Mouse (Mus musculus): ENCODE measurements around the gene Dapk2. TPM values are rescaled to one million over a fixed set of nuclear protein-coding genes. Genes with fewer than 3 reads are reported as not detected.
A peak's percentile ranks its signal among the peaks of the same experiment; 100 is the strongest.
"Not testable (repeated sequence)": the region's sequence is repeated elsewhere in the genome, so short reads cannot be mapped to it uniquely, and the experiment has no call there.

The Dapk2 gene
- polyA plus RNA-seq, 1 experiment from 2014 or later, result 0.78 TPM

DNA sequence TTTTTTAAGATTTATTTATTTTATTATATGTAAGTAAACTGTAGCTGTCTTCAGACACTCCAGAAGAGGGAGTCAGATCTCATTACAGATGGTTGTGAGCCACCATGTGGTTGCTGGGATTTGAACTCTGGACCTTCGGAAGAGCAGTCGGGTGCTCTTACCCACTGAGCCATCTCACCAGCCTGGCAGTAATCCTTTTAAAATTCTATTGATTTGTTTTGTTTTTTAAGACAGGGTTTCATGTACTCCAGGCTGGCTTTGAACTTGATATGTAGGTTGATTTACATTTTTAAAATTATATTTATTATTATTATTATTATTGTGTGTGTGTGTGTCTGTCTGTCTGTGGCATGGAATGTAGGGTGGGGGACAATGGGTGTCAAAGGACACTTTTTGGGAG, 127.2 kb downstream of the Dapk2 start:
- not testable (repeated sequence) for H3K4me3 ChIP-seq (replicated peaks; ENCODE audit: low read depth, low read length)

DNA sequence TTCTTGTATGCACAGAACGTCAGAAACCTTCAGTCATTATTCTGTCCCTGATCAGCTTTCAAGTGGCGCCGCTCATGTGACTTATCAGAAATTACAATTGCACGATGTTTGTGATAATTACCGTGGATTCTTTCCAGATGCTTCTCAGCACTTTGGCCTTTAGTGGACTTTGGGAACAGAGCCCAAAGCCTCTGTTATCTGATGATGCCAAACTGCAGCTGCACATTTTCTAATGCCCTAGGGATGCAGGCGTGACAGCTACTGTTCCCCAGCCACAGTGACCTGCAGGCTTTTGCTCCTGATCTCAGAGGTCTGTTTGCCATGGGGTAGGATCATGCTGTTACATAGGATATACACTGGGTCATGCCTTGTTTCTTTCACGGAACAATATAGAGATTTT, 127.9 kb downstream of the Dapk2 start:
- Histone ChIP-seq H3K27me3 (ENCODE audit: control insufficient read depth, insufficient read depth, low read length) (no peaks in the 10 kb centered on the region), H3K9me3 (ENCODE audit: control insufficient read depth, low read length) (no peaks in the 10 kb centered on the region), H3K9ac (replicated peaks; ENCODE audit: low read length) (no peak overlapping the region), H3K4me1 (ENCODE audit: control insufficient read depth, insufficient read depth, low read length) (0 out of 2 replicates have a peak, but pooled peaks cover 3% of the 10 kb centered on the region), H3K27ac (replicated peaks; ENCODE audit: low read depth, low read length) (no peak overlapping the region), H3K4me2 (ENCODE audit: low read length) (no peak overlapping the region), H3K36me3 (ENCODE audit: control insufficient read depth, insufficient read depth, low read length) (no peaks in the 10 kb centered on the region), H3K4me3 (replicated peaks; ENCODE audit: low read depth, low read length) (no peak overlapping the region)
- DNase-seq (peak; percentile 56), ATAC-seq (ENCODE audit: low FRiP score, low TSS enrichment) (no peak)
- WGBS, result 38% methylated on average over 7 of the region's 7 CpGs

More for the DNA sequence above, 127.2 kb downstream of the Dapk2 start:
- H3K27ac ChIP-seq (replicated peaks; ENCODE audit: low read depth, low read length); DNase-seq; H3K27me3 ChIP-seq (ENCODE audit: control insufficient read depth, insufficient read depth, low read length); H3K9me3 ChIP-seq (ENCODE audit: control insufficient read depth, low read length); ATAC-seq (ENCODE audit: low FRiP score, low TSS enrichment); H3K36me3 ChIP-seq (ENCODE audit: control insufficient read depth, insufficient read depth, low read length); H3K4me2 ChIP-seq (ENCODE audit: low read length); H3K9ac ChIP-seq (replicated peaks; ENCODE audit: low read length); H3K4me1 ChIP-seq (ENCODE audit: control insufficient read depth, insufficient read depth, low read length): not testable (repeated sequence)
- WGBS, result 91% methylated on average over 2 of the region's 2 CpGs

DNA sequence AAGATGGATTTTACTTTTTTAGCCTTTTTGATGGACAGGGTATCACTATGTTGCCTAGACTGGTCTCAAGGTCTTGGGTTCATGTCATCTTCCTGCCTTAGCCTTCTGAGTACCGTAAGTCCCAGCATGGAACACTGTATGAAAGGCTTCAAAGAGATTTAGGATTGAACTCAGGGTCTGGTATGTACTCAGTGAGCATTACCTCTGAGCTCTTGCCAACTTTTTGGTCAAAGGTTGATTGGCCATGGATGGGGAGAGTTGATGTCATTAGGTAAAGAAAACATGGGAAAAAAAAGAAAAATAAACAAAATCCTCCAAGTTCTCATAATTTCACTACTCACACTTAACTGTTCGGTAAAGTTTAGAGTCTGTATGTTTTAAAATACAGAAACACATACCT, 132.7 kb downstream of the Dapk2 start:
- Histone ChIP-seq H3K9me3 (ENCODE audit: control insufficient read depth, low read length) (no peaks in the 10 kb centered on the region), H3K4me2 (ENCODE audit: low read length) (no peak overlapping the region), H3K27ac (replicated peaks; ENCODE audit: low read depth, low read length) (no peak overlapping the region), H3K36me3 (ENCODE audit: control insufficient read depth, insufficient read depth, low read length) (no peaks in the 10 kb centered on the region), H3K9ac (replicated peaks; ENCODE audit: low read length) (no peak overlapping the region), H3K4me1 (ENCODE audit: control insufficient read depth, insufficient read depth, low read length) (0 out of 2 replicates have a peak, but pooled peaks cover 10% of the 10 kb centered on the region), H3K4me3 (replicated peaks; ENCODE audit: low read depth, low read length) (no peak overlapping the region), H3K27me3 (ENCODE audit: control insufficient read depth, insufficient read depth, low read length) (no peaks in the 10 kb centered on the region)
- 87% methylated on average over 2 of the region's 2 CpGs for WGBS
- ATAC-seq (ENCODE audit: low FRiP score, low TSS enrichment) (no peak), DNase-seq (no peak)

DNA sequence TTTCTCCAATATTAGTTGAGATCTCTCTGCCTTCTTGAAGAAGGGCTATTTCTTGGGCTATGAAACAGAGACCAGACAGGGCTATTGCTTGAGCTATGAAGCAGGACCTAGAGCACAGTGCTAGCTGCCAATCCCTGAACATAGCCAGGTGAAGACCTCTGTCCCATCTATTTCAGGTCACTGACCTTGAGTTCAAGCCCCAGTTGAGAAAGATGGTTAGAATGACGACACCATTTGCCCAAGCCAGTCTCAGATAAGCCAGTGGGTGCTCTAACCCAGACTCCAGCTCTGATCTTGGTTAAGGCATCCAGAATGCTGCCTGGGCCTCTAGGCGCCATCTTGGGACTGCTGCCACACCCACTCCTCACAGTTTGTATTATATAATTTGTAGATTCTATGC, 135.3 kb downstream of the Dapk2 start:
- Histone ChIP-seq H3K36me3 (ENCODE audit: control insufficient read depth, insufficient read depth, low read length) (no peaks in the 10 kb centered on the region), H3K27ac (replicated peaks; ENCODE audit: low read depth, low read length) (no peak overlapping the region), H3K4me2 (ENCODE audit: low read length) (no peak overlapping the region), H3K4me3 (replicated peaks; ENCODE audit: low read depth, low read length) (no peak overlapping the region), H3K4me1 (ENCODE audit: control insufficient read depth, insufficient read depth, low read length) (0 out of 2 replicates have a peak, but pooled peaks cover 7% of the 10 kb centered on the region), H3K27me3 (ENCODE audit: control insufficient read depth, insufficient read depth, low read length) (no peaks in the 10 kb centered on the region), H3K9ac (replicated peaks; ENCODE audit: low read length) (no peak overlapping the region), H3K9me3 (ENCODE audit: control insufficient read depth, low read length) (no peaks in the 10 kb centered on the region)
- DNase-seq (no peak), ATAC-seq (ENCODE audit: low FRiP score, low TSS enrichment) (no peak)
- WGBS, result 96% methylated on average over 2 of the region's 2 CpGs

DNA sequence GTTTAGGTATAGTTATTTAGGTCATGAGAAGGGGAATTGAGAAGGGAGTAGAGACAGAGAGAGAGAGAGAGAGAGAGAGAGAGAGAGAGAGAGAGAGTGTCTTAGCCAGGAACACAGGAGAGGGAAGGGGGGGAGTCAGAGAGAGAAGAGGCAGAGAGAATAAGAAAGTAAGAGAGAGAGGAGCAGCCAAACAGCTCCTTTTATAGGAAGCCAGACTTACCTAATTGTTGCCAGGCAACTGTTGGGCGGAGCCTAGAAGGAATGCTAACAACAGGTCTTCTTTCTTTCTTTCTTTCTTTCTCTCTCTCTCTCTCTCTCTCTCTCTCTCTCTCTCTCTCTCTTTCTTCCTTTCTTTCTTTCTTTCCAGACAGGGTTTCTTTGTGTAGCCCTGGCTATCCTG, 136.2 kb downstream of the Dapk2 start:
- Histone ChIP-seq H3K27me3 (ENCODE audit: control insufficient read depth, insufficient read depth, low read length) (no peaks in the 10 kb centered on the region), H3K36me3 (ENCODE audit: control insufficient read depth, insufficient read depth, low read length) (no peaks in the 10 kb centered on the region), H3K4me2 (ENCODE audit: low read length) (no peak overlapping the region), H3K27ac (replicated peaks; ENCODE audit: low read depth, low read length) (no peak overlapping the region), H3K4me3 (replicated peaks; ENCODE audit: low read depth, low read length) (no peak overlapping the region), H3K9me3 (ENCODE audit: control insufficient read depth, low read length) (no peaks in the 10 kb centered on the region), H3K4me1 (ENCODE audit: control insufficient read depth, insufficient read depth, low read length) (0 out of 2 replicates have a peak, but pooled peaks cover 7% of the 10 kb centered on the region), H3K9ac (replicated peaks; ENCODE audit: low read length) (no peak overlapping the region)
- ATAC-seq (ENCODE audit: low FRiP score, low TSS enrichment) (no peak), DNase-seq (no peak)
- 94% methylated on average over 1 of the region's 1 CpGs for WGBS

DNA sequence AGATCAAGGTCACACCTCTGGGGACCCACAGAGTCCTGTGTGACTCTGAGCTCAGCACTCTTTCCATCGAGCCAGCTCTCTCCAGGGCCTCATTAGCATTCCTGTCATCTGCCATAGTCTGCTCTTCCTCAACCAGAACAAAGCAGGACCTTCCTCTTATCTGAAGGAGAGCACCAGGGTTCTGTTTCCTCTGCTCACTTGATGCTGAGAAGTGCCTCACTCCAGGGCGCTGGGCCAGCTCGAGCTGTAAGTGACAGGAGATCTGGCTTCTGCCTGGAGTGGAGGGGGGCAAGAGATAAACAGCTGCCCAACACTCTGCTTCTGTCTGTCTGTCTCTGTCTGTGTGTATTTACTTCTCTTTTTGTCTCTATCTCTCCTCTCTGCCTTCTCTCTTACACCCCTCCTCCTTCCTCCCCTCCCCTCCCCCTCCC, 137.0 kb downstream of the Dapk2 start:
- WGBS, result 6% methylated on average over 3 of the region's 3 CpGs
- Histone ChIP-seq H3K4me1 (ENCODE audit: control insufficient read depth, insufficient read depth, low read length) (0 out of 2 replicates have a peak, but pooled peaks cover 7% of the 10 kb centered on the region), H3K9me3 (ENCODE audit: control insufficient read depth, low read length) (no peaks in the 10 kb centered on the region), H3K27me3 (ENCODE audit: control insufficient read depth, insufficient read depth, low read length) (no peaks in the 10 kb centered on the region), H3K9ac (replicated peaks; ENCODE audit: low read length) (no peak overlapping the region; the same call in 1 of the 2 replicates), H3K4me2 (ENCODE audit: low read length) (no peak overlapping the region), H3K27ac (replicated peaks; ENCODE audit: low read depth, low read length) (peak overlapping the region; percentile 55), H3K4me3 (replicated peaks; ENCODE audit: low read depth, low read length) (no peak overlapping the region), H3K36me3 (ENCODE audit: control insufficient read depth, insufficient read depth, low read length) (no peaks in the 10 kb centered on the region)
- DNase-seq, result peak; percentile 48
- ATAC-seq (ENCODE audit: low FRiP score, low TSS enrichment), result no peak

DNA sequence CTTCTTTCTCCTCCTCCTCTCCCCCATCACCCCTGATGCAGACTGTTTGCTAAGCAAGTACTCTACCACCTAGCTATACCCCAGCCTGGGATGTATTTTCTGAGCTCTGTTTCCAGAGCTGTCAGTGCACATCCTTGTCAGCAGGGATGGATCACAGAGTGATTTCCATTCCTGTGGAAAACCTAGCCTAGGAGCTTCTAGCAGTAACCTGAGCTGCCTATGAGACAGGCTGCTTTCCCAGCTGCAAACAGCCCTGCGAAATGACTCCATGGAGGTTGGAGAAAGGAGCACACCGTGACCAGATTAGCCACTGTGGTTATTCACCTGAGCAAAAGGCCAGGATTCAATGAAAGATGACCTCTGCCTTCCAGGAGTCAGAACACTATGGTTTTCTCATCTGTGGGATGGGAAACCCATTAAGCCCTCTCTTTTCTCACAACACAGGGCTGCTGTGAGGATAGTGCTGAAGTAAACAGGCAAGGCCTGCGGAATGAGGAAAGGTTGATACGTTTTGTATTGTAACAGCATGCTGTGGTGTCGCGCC, 137.6 kb downstream of the Dapk2 start:
- H3K4me3 ChIP-seq (replicated peaks; ENCODE audit: low read depth, low read length), result no peak overlapping the region
- 77% methylated on average over 6 of the region's 6 CpGs for WGBS
- ATAC-seq (ENCODE audit: low FRiP score, low TSS enrichment) (no peak), DNase-seq (no peak)
- H3K27me3 ChIP-seq (ENCODE audit: control insufficient read depth, insufficient read depth, low read length), result no peaks in the 10 kb centered on the region
- 0 out of 2 replicates have a peak, but pooled peaks cover 7% of the 10 kb centered on the region for H3K4me1 ChIP-seq (ENCODE audit: control insufficient read depth, insufficient read depth, low read length)
- H3K9ac ChIP-seq (replicated peaks; ENCODE audit: low read length), result no peak overlapping the region
- H3K27ac ChIP-seq (replicated peaks; ENCODE audit: low read depth, low read length), result 0 out of 2 replicates have a peak overlapping the region, but pooled peaks have one; percentile 17
- H3K4me2 ChIP-seq (ENCODE audit: low read length), result no peak overlapping the region
- H3K9me3 ChIP-seq (ENCODE audit: control insufficient read depth, low read length), result no peaks in the 10 kb centered on the region
- no peaks in the 10 kb centered on the region for H3K36me3 ChIP-seq (ENCODE audit: control insufficient read depth, insufficient read depth, low read length)

DNA sequence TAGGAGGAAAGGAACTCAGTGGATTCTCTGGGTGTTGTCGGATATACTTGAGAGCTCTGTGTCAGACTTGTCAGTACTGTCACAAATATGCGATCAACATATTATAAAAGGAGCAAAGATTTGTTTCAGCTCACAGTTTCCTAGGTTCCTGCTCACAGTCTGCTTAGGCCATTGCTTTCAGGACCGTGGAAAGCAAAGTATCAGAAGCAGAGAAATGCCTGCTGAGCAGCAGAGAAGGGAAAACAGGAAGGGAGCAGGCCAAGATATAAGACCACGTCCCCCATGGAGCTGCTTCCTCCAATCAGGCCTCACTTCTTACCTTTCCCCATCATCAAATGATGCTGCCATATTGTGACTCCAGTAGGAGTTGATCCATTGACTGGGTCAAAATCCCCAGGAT, 140.8 kb downstream of the Dapk2 start:
- ATAC-seq (ENCODE audit: low FRiP score, low TSS enrichment), result no peak
- Histone ChIP-seq H3K9me3 (ENCODE audit: control insufficient read depth, low read length) (no peaks in the 10 kb centered on the region), H3K27ac (replicated peaks; ENCODE audit: low read depth, low read length) (no peak overlapping the region), H3K4me3 (replicated peaks; ENCODE audit: low read depth, low read length) (no peak overlapping the region), H3K36me3 (ENCODE audit: control insufficient read depth, insufficient read depth, low read length) (no peaks in the 10 kb centered on the region), H3K9ac (replicated peaks; ENCODE audit: low read length) (no peak overlapping the region), H3K4me1 (ENCODE audit: control insufficient read depth, insufficient read depth, low read length) (0 out of 2 replicates have a peak, but pooled peaks cover 7% of the 10 kb centered on the region), H3K4me2 (ENCODE audit: low read length) (no peak overlapping the region), H3K27me3 (ENCODE audit: control insufficient read depth, insufficient read depth, low read length) (no peaks in the 10 kb centered on the region)
- 86% methylated on average over 4 of the region's 4 CpGs for WGBS
- DNase-seq, result no peak

DNA sequence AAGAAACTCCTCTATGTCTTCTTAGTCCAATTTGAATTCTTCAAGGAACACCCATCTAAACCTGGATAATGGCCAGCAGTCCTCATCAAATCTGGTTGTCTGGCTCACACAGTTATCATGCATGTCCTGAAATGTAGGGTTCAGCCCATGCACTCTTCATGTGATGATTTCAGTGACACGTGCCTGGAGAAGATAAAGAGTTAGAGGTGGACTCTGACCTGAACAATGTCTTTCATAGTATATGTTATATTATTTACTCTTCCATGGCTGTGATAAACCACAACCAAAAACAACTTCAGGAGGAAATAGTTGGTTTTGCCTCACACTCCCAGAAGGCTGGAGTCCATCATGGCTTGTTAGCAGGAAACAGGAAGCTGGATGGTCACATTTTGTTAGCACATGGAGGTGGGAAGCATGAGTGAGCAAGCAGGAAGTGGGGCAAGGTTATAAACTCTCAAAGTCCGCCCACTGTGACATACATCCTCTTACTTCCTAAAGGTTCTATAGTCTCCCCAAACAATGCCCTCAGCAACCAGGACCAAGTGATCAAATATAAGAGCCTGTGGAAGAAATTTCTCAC, 142.5 kb downstream of the Dapk2 start:
- Histone ChIP-seq H3K27ac (replicated peaks; ENCODE audit: low read depth, low read length) (no peak overlapping the region), H3K4me3 (replicated peaks; ENCODE audit: low read depth, low read length) (no peak overlapping the region), H3K9me3 (ENCODE audit: control insufficient read depth, low read length) (no peaks in the 10 kb centered on the region), H3K36me3 (ENCODE audit: control insufficient read depth, insufficient read depth, low read length) (no peaks in the 10 kb centered on the region), H3K27me3 (ENCODE audit: control insufficient read depth, insufficient read depth, low read length) (no peaks in the 10 kb centered on the region), H3K4me2 (ENCODE audit: low read length) (no peak overlapping the region), H3K9ac (replicated peaks; ENCODE audit: low read length) (no peak overlapping the region), H3K4me1 (ENCODE audit: control insufficient read depth, insufficient read depth, low read length) (no peaks in the 10 kb centered on the region; the same call in 1 of the 2 replicates)
- DNase-seq, result no peak
- ATAC-seq (ENCODE audit: low FRiP score, low TSS enrichment), result no peak
- 91% methylated on average over 2 of the region's 2 CpGs for WGBS

Data from midbrain, embryonic 14.5 days (tissue).